Mouse (Mus musculus) CD8-positive naive resting alpha-beta T cell, adult 2 months (primary cell): ENCODE results near the gene Ehbp1l1.
"Not testable (repeated sequence)": the region's sequence is repeated elsewhere in the genome, so short reads cannot be mapped to it uniquely, and the experiment has no call there.

Experiments used
- DNase-seq, 2 experiments: peaks; one replicate each; pipeline ENCODE4 v3.0.0; 2022; ENCODE audit warnings: low read depth in 2 of 2, low spot score in 2 of 2

Gene Ehbp1l1

DNA sequence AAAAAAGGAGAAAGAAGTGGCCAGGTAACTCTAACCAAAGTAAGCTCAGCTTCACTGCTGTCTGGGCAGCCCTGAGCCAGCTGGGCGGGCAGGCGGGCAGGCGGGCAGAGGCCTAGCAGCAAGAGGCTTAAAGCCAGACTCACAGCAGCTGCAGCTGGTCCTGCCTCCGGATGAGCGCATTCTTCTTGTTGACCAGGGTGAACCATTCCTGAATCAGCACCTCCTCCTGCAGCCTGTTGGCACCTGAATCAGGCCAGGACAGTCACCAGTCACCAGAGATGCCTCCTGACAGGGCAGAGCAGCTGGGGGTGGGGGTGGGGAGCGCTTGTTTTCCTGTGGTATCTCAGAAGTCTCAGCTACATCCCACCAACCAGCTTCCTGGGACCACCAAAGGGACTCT is 16.0 kb downstream of the Ehbp1l1 start:
- no peak for DNase-seq

GRCm38 (mm10) chr19:5704801-5705571 is 21.1 kb downstream of the Ehbp1l1 start:
- DNase-seq, result peak in 1 of 2 experiments; percentile 38

GRCm38 (mm10) chr19:5704163-5704800 is 21.8 kb downstream of the Ehbp1l1 start, which contains the start of gene Kcnk7:
Gene Kcnk7, plus strand, starts transcription at chr19:5704367.
- DNase-seq, result peak in 1 of 2 experiments; percentile 27

GRCm38 (mm10) chr19:5695849-5696462 is 30.2 kb downstream of the Ehbp1l1 start:
- no peak for DNase-seq

- DNase-seq, result no peak
These were observed 32.3 kb downstream of the Ehbp1l1 start for GRCm38 (mm10) chr19:5693801-5694200.

- DNase-seq, result no peak
These were observed 33.2 kb downstream of the Ehbp1l1 start for GRCm38 (mm10) chr19:5692913-5693396.

- no peak for DNase-seq
These were observed 33.8 kb downstream of the Ehbp1l1 start for GRCm38 (mm10) chr19:5692086-5692912.

GRCm38 (mm10) chr19:5691601-5692000 is 34.5 kb downstream of the Ehbp1l1 start:
- no peak for DNase-seq

- no peak for DNase-seq
These were observed 35.8 kb downstream of the Ehbp1l1 start for GRCm38 (mm10) chr19:5690343-5690735.

- DNase-seq, result peak; percentile 70 to 74
These were observed 36.4 kb downstream of the Ehbp1l1 start for GRCm38 (mm10) chr19:5689565-5690342.

DNA sequence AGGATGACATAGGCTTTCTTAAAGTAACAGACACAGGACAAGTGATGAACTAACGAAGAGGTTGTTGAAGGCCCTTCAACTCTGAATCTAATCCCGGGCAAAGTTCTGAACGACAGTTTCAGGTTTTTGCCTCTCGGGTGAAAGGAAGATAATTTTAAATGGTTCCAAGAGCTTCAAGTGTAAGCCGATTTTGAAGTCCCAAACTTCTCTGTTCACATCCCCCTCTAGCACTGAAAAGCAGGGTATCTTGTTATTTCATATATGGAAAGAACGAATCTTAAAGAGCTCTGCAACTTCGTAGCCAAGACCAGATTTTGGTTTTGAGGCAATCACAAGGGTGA is 37.1 kb downstream of the Ehbp1l1 start:
- no peak for DNase-seq

- peak; percentile 93 to 95 for DNase-seq
These were observed 37.7 kb downstream of the Ehbp1l1 start, which contains the start of the genes Map3k11 and Pcnx3 for GRCm38 (mm10) chr19:5688200-5689087. Gene Map3k11, plus strand, starts transcription at chr19:5688742. Gene Pcnx3, minus strand, starts transcription at chr19:5688908.

DNA sequence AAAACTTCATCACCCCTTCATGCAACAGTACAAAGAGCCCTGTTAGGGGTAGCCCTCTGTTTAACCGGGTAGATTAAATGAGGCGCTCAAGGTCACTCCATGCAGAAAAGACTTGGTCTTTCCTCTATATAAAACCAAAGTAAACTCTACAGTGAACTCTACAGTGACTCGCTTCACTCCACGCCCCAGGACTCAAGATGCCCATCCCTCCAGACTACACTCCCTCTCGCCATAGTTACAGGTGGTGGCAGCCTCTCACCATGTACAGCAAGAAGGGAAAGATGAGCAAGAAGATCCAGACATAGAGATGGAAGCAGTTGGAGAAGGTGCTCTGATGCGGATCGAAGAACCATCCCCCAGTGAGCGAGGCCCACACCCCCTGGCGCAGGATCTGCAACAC is 38.4 kb downstream of the Ehbp1l1 start:
- DNase-seq, result no peak

DNA sequence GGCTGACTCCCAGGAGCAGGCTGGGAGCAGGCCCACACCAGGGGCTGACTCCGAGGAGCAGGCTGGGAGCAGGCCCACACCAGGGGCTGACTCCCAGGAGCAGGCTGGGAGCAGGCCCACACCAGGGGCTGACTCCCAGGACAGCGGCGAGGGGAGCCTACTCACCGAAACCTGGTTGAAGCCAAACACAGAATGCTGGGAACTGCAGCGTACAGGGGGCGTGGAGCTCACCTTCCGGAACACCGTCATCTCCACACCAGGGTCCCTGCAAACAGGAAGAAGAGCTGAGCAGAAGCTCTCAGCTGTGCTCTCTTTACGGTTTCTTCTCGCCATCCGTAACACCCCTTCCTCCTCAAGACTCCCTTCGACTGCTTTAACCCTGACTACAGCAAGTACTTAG is 39.2 kb downstream of the Ehbp1l1 start:
- not testable (repeated sequence) for DNase-seq

GRCm38 (mm10) chr19:5686437-5686836 is 39.7 kb downstream of the Ehbp1l1 start:
- no peak for DNase-seq

DNA sequence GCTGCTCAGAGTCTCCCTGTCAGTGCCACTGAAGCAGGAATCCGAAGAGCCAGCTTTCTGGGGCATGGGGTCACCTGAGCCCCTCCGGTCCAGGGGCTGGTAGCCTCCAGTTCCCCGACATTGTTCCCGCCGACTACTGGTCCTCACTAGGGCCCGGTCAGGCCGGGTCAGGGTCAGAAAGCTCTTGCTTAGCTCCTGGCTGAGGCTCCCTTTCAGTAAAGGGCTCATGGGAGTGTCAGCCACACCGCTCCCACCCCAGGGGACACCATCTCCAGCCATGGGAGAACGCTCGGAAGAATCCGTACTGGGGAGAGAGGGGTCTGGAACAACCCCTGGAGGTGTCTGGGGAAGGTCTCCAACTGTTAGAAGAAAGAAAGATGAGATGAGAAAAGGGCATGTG is 40.3 kb downstream of the Ehbp1l1 start:
- DNase-seq, result no peak

GRCm38 (mm10) chr19:5685431-5685830 is 40.7 kb downstream of the Ehbp1l1 start:
- no peak for DNase-seq

- DNase-seq, result no peak
These were observed 41.1 kb downstream of the Ehbp1l1 start for GRCm38 (mm10) chr19:5684985-5685384.

GRCm38 (mm10) chr19:5684236-5684635 is 41.9 kb downstream of the Ehbp1l1 start:
- DNase-seq, result no peak
